Mouse (Mus musculus) layer of hippocampus, postnatal 10 days (tissue): ENCODE measurements around the gene Flnb. TPM values are rescaled to one million over a fixed set of nuclear protein-coding genes. Genes with fewer than 3 reads are reported as not detected.
A peak's percentile ranks its signal among the peaks of the same experiment; 100 is the strongest.

ENCODE experiments used
- DNase-seq, 2 experiments: peaks; one replicate each; pipeline ENCODE4 v3.0.0; 2021; ENCODE audit warnings: low spot score in 2 of 2
- total RNA-seq, 2 experiments: library from RNA; stranded (reverse); gene quantifications; 2 replicates each; pipeline ENCODE4 v1.2.3; 2021

Flnb gene
- total RNA-seq, 2 experiments from 2014 or later = 32.1 to 34.2 TPM

DNA sequence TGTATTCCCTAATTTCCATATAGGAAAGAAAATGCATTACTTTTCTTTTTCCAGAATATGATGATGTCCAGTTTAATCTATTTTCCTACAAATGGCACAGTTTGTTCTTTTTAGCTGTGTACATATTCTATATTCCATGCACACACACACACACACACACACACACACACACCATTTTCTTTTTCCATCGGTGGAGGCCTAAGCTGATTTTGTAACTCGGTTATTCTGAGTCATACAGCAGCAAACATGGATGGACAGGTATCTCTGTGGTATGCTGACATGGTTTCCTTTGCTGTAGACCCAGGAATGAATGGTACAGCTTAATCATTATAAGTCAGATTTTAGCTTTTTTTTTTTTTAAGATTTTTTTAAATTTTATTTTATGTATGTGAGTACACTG is 44.5 kb downstream of the Flnb start:
- DNase-seq = no peak

GRCm38 (mm10) chr14:7863199-7863598 is 45.4 kb downstream of the Flnb start:
- DNase-seq = no peak

GRCm38 (mm10) chr14:7863871-7864505 is 46.2 kb downstream of the Flnb start:
- no peak for DNase-seq

- DNase-seq = no peak
Observed at GRCm38 (mm10) chr14:7864506-7864899, 46.7 kb downstream of the Flnb start.

- DNase-seq = no peak
Observed at GRCm38 (mm10) chr14:7867224-7867623, 49.5 kb downstream of the Flnb start.

- DNase-seq = no peak
Observed at GRCm38 (mm10) chr14:7867841-7868240, 50.1 kb downstream of the Flnb start.

GRCm38 (mm10) chr14:7869796-7870195 is 52.0 kb downstream of the Flnb start:
- no peak for DNase-seq

DNA sequence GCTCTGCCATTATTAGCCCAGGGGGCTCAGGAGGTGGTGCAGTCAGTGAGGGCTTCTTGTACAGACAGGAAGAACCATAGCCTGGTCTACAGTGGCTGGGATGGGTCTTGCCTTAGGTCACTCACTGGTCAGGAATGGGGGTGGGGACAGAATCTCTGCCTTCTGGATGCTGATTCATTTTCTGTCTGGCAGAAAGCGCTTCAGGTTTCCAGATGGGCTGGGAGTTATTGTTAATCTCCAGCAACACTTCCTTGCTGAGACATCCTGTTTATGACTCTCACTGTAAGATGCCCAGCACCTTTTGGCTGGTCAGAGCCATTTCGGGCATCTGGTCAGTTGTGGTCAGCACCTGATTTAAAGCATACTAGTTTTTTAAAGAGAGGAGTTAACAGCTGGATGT is 55.8 kb downstream of the Flnb start:
- DNase-seq = no peak

GRCm38 (mm10) chr14:7874495-7874894 is 56.7 kb downstream of the Flnb start:
- DNase-seq = no peak

DNA sequence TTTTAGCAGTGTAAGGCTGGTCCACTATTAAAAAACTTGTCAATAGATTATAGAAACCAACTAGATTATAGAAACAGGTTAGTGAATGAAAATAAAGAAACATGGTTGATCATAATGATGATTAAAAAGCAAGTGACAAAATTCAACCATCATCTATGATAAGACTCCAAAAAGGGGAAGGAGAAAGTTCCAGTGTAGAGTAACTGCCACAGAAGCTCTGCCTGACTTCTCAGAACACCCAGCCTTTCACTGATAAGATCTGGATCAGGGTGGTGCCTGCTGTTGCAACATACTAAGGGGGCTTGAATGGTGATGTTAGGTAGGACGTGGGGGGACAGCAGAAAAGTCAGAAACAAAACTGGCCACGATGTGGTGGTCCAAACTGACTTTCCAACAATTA is 60.2 kb downstream of the Flnb start:
- DNase-seq = no peak

GRCm38 (mm10) chr14:7880389-7880788 is 62.6 kb downstream of the Flnb start:
- DNase-seq = no peak

- no peak for DNase-seq
Observed at GRCm38 (mm10) chr14:7881533-7881932, 63.8 kb downstream of the Flnb start.

DNA sequence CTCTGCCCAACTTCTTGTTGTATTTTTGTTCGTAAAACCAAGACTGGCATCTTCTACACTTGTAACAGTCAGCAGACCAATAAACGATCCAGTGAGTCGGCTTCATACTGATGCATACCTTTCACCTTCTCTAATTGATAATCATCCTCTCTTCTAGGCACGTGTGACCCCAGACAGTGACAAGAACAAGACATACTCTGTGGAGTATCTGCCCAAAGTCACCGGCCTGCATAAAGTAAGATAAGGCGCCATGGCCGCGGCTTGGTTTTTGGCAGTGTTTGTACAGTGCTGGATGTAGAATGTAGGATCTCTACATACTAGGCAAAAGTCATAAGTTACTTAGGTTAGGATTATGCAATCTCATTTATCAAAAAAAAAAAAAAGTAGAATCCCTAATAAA is 64.3 kb downstream of the Flnb start:
- no peak for DNase-seq

DNA sequence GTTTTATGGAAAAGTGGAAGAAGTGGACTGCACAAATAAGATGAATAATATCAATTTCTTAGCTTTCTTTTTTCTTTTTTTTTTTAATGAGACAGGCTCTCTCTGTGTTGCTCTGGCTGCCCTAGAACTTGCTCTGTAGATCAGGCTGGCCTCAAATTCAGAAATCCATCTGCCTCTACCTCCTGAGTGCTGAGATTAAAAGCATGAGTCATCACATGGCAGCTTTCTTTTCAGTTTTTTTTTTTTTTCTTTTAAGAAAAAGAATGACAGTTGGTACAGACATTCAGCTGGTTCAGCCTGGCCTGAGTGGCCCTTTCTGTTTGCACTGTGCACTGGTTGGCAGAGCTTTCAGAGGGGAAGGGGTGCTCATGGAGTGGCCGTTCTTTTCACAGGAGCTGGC is 66.4 kb downstream of the Flnb start:
- DNase-seq = no peak

GRCm38 (mm10) chr14:7884841-7885240 is 67.1 kb downstream of the Flnb start:
- DNase-seq = no peak

DNA sequence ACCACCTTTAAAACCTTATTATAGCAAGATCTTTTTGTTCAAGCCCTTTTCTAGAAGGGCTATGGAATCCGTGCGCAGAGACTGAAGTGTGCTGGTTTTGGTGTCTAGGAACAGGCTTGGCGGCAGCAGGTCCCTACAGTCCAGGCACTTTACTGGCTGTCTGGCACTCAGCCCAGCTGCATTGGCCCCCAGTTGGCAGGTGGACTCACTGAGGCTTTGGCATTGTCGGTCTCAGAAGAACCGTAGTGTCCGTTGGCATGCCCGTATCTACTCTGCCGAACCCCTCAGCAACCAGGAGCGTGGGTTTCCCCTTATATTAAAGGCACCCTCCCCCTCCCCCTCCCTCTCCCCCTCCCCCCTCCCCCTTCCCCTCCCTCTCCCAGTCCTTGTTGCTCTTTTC is 67.8 kb downstream of the Flnb start:
- DNase-seq = peak in 1 of 2 experiments; percentile 39

DNA sequence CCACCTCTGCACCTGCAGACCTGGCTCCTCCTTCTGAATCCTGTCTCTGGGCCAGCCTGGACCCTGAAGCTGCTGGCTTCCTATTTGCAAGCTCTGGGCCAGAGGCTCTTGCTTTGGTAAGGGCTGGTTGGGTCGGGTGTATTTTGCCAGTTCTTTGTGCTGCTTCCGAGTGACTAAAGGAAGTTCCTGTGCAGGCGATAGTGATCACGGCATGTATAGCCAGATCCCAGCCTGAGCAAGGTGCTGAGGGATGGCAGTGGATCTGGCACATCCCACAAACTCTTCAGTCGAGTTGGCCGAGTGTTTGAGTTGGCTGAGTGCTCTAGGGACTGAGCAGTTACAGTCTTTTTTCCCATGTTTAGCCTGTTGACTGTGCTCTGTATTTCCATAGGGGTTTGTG is 68.3 kb downstream of the Flnb start:
- DNase-seq = no peak

- DNase-seq = no peak
Observed at GRCm38 (mm10) chr14:7887171-7887570, 69.4 kb downstream of the Flnb start.

DNA sequence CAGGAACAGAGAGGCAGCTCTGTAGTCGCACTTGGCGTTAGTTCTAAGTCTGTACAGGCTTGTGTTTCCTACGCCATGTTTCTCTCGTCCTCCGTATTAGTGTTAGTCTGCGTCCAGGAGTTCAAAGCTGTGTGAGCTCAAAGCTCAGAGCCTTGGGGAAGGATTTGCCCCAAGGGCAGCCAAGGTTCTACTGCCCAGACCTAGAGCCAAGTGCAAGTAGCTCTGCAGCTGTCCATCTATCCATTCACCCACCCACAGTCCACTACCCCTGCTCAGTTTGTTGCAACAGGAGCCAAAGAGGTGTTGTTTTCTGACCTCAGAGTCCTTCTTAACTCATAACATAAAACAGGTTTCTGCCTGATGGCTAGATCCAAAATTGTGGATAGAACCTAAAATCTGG is 70.5 kb downstream of the Flnb start:
- no peak for DNase-seq

GRCm38 (mm10) chr14:7888811-7889651 is 71.3 kb downstream of the Flnb start:
- DNase-seq = peak; percentile 52 to 65

- DNase-seq = no peak
Observed at GRCm38 (mm10) chr14:7889834-7890233, 72.1 kb downstream of the Flnb start.

DNA sequence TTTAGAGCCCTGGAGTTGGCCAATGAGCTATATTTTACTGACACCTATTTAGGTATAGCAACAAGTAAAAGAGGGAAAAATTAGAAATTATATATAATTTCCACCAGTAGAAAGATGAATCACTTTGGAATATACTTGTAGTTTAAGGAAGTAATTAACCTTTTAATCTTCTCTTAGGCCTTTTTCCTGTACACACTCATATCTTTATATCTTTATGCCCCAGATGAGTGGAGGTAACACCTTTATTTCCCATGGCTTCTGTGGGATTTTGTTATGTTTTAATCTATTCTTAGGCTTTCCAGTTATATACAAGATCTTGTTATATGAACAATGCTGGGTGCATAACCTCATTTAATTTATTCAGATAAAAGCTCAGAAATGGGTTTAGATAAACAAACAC is 73.6 kb downstream of the Flnb start:
- DNase-seq = no peak

DNA sequence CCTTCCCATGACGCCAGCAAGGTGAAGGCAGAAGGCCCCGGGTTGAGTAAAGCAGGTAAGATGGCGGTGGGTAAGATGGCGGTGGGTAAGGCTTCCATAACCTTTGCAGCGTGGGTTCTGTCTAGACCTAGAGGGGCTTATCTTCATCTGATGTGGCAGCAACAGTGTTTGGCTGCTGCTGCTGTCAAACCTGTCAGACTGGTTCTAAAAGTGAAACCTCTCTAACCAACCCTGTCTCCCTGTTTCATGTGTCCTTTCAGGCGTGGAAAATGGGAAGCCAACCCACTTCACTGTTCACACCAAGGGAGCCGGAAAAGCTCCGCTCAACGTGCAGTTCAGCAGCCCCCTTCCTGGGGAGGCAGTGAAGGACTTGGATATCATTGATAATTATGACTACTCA is 78.4 kb downstream of the Flnb start:
- DNase-seq = no peak
